Mouse (Mus musculus): ENCODE measurements at regions not wholly inside any gene's neighbourhood (a gene's known extent, or its start where the extent isn't known, plus 50 kb on each side); places are given as distances from the start of the nearest gene placed in this dataset.

GRCm38 (mm10) chr4:25488479-25489069 is 207.0 kb upstream of the Ufl1 start:
- no peak for DNase-seq (ENCODE audit: extremely low spot score, low read depth, low spot score)

GRCm38 (mm10) chr4:25483621-25483933 is 202.0 kb upstream of the Ufl1 start:
- DNase-seq (ENCODE audit: extremely low spot score, low read depth, low spot score), result no peak

DNA sequence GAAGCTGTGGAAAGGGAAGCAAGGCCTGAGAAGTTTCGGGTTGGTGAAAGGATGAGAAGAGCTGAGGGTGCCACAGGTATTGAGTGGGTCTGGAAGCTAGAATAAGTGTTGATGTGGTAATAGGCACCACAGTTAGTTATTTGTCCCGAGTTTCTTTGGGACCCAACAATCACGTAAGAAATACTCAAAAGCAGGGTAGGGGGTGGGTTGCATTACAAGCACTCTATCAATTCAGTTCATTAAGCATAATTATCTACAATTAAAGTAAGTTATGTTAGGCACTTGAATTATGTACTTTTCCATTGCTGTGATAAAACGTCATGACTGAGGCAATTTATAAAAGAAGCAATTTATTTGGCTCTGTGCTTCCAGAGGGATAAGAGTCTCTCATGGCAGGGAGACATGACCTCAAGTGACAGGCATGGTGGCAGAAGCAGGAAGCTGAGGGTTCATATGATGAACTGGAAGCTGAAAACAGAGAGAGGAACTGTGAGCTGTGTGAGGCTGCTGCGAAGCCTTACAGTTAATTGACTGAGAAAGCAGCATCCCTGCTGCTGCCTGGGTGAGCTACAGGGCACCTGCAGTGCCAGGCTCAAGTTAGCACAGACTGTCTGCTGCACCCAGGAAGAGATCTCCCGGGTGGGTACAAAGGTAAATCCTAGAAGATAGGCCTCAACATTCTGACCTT is 201.5 kb upstream of the Ufl1 start:
- DNase-seq (ENCODE audit: extremely low spot score, low read depth, low spot score), result no peak

DNA sequence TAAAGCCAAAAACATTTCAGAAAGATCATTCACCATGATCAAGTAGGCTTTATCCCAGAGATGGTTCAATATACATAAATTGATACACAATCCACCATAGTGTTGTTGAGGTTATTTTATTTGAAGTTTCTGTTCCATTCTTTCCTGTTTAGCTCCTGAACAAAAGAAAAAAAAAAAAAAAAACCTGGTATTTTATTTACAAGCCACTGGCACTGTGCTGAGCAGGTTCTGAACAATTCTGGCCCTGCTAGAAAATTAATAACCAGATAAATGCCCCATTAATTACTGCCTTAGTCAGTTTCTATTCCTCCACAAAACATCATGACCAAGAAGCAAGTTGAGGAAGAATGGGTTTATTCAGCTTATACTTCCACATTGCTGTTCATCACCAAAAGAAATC is 191.4 kb upstream of the Ufl1 start:
- DNase-seq (ENCODE audit: extremely low spot score, low read depth, low spot score), result no peak

GRCm38 (mm10) chr4:25466490-25466889 is 184.9 kb upstream of the Ufl1 start:
- no peak for DNase-seq (ENCODE audit: extremely low spot score, low read depth, low spot score)

DNA sequence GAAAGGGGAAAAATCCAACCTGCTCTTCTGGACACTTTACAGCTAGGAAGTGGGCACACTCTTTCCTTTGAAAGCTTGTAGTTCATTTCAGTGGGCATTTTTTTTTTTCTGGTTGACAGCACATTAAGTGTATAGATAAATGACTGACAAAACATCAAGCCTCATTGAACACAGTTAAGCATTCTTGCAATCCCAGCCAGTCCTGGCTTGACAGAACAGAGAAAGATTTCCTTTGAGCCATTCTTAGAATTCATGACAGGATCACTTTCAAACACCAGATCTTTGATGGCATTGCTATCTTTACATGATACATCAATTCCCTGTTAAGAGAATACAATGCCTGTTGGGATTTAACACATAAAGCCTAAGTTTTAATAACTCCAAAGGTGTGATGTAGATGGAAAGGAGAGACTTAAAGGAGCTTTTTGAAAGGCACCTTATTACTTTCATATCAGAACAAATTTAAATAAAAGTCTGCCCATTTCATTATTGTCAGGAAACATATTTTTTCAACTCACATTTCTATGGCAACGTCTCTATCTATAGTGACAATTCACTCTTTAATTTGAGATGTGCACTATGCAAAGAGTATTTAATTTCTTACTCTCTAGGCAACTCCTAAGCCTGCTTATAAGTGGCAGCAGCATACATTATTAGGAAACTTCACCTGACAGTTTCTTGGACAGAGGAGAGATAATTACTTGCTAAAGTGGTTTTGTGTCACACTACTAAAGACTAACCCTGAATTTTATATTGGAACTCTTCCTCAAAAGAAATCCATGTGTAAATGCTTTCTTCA is 183.4 kb upstream of the Ufl1 start:
- DNase-seq (ENCODE audit: extremely low spot score, low read depth, low spot score), result no peak

- DNase-seq (ENCODE audit: extremely low spot score, low read depth, low spot score), result no peak
These were observed 182.4 kb upstream of the Ufl1 start for GRCm38 (mm10) chr4:25464069-25464468.

DNA sequence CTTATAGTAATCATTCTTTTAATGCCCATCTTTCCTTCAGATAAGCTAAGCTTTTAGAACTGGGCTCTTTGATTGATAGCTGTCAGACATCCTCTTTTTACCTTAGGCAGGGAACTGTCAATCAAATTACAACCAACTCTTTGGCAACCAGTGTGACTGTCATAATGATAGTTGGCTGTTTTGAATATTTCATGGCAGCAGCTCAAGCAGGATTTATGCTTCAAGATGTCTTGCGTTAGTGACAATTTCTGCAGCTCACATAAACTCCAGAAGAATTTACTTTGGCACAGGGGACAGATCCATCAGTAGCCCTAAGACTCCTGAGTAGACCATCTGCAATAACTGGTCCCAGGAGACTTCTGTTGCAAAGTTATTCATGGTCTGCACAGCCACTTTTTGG is 178.5 kb upstream of the Ufl1 start:
- DNase-seq (ENCODE audit: extremely low spot score, low read depth, low spot score), result no peak

DNA sequence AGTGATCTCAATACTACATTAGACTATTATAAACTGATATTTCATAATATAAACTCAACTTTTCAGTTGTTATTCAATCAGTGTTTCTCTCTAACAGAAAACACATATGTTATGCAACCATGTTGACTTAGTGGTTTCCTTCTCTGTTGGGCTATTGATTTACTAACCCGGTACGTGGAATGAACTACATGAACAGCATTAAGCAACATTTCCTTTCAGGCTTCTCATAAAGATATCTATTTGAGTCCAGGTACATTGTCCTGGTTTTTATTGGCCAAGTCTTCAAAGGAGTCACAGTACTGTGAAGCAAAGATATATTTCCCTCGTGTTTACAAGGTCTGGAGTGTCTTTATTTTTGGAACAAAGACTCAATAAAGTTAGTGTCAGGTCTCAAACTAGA is 173.1 kb upstream of the Ufl1 start:
- DNase-seq (ENCODE audit: extremely low spot score, low read depth, low spot score), result no peak

GRCm38 (mm10) chr4:25453127-25453806 is 171.6 kb upstream of the Ufl1 start:
- no peak for DNase-seq (ENCODE audit: extremely low spot score, low read depth, low spot score)

DNA sequence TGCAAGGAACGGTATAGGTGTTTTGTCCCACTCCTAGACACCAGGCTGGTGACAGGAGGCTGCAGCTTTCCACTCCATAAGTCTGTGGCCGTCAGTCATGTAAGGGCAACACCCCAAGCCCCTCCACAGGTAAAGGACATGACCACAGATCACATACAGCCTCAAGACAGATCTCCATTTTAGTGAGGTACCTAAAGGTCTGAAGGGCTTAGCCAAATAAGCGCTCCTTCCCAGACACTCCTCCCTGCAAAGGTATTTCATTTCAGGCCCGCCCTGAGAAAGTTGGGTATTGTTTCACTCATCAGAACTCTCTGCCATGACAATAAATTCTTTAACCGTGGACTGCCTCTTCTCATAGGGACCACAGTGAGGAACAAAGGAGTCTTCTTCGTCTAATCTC is 170.2 kb upstream of the Ufl1 start:
- DNase-seq (ENCODE audit: extremely low spot score, low read depth, low spot score), result no peak

GRCm38 (mm10) chr4:25432203-25432602 is 150.6 kb upstream of the Ufl1 start:
- no peak for DNase-seq (ENCODE audit: extremely low spot score, low read depth, low spot score)

DNA sequence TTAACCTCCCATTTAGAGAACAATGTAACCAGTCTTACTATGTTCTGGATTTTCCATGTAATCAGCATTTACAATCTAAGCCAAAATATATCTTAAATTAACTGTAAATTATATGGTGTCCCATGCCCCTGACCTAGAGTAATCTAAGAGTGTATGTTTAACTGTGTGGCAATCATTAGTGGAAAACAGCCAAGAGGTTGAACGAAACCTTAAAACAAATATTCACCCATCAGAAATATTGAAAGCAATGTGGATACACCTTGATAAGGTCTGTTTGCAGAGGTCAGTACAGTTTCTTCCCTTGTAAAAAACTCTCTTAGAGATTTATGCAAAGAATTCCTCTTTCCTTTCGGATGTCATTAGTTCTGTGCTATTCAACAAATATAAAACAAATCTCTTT is 134.7 kb upstream of the Ufl1 start:
- DNase-seq (ENCODE audit: extremely low spot score, low read depth, low spot score), result no peak

DNA sequence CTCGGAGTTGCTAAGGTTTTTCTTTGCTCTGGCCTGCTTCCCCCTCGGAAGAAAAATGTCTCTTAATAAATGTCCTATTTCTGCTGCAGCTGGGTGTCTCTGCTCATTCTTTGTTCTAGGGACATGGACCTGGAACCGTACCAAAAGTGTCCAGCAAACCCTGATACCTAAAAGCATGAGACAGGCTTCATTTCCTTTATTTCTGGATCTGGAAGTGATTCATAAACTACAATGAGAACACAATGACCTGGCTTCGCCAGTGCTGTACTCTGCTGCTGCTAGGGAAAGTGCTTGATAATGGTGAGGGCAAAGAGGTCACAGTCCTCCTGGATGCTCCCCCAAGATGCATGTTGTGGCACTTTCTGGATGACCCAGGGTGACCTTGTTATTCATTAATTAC is 128.8 kb upstream of the Ufl1 start:
- no peak for DNase-seq (ENCODE audit: extremely low spot score, low read depth, low spot score)

GRCm38 (mm10) chr4:25408696-25409448 is 127.3 kb upstream of the Ufl1 start:
- DNase-seq (ENCODE audit: extremely low spot score, low read depth, low spot score), result peak; percentile 35

DNA sequence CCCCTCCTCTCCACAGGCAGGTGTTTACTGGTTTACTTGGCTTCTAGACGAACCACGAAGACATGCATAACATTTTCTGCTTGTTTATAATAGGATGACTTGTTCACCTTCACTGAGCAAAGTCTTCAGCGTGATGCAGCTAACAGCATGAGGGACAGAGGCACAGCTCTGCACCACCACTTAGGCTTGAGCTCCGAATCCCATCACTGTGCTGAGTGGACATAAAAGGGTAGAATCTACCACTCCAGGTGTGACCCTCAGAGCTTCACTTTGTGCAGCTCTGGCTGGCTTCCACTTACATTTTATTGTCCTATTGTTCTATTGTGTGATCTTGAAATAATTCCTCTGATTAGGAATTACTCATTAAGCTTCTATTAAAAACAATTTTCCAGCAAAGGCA is 126.2 kb upstream of the Ufl1 start:
- no peak for DNase-seq (ENCODE audit: extremely low spot score, low read depth, low spot score)

- DNase-seq (ENCODE audit: extremely low spot score, low read depth, low spot score), result no peak
These were observed 107.9 kb upstream of the Ufl1 start for GRCm38 (mm10) chr4:25389542-25389941.

- no peak for DNase-seq (ENCODE audit: extremely low spot score, low read depth, low spot score)
These were observed 90.4 kb upstream of the Ufl1 start for GRCm38 (mm10) chr4:25372041-25372440.

DNA sequence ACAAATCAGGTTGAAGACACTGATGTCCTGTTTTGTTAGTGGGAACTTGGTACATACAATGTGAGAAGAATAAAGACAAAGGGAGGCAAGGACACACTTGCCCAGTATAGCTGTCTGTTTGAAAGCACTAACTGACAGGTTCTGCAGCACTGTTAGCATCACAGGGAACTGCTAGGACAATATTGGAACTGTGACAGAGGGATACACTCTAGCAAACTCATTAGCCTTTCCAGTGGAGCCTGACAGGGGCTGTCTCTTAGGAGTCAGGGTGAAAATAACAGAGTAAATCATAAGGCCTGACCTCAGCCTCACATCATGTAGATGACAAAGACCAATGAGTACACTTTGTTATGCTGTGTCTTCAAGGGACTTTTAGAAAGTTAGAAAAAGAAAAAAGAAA is 82.8 kb upstream of the Ufl1 start:
- no peak for DNase-seq (ENCODE audit: extremely low spot score, low read depth, low spot score)

- no peak for DNase-seq (ENCODE audit: extremely low spot score, low read depth, low spot score)
These were observed 56.0 kb upstream of the Ufl1 start for GRCm38 (mm10) chr4:25337638-25338037.
